Mouse (Mus musculus): ENCODE results near the gene Dlx1. TPM values are rescaled to one million over a fixed set of nuclear protein-coding genes. Genes with fewer than 3 reads are reported as not detected.

Dlx1 gene
- polyA plus RNA-seq, 1 experiment from 2014 or later: 232 TPM

DNA sequence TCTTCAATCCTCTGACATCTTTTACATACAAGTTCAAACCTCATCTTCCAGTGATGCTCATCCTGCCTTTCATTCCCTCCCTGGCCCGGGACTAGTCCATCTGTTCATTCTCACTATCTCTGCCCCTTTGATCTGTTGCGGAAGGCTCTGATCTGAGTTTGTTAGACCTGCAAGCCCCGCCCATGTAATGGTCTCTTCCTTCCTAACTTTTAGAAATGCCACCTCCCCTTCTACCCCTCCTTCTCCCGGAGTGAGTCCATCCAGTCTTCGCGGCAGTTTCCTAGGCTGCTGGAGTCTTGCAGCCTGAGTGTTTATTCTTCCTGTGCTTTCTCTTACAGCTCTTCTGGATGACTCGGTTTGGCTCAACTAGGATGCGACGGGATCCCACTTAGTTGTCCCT lies 38.6 kb downstream of the Dlx1 start:
- H3K9ac ChIP-seq (replicated peaks; ENCODE audit: low read depth, low read length): no peak overlapping the region
- no peaks in the 10 kb centered on the region for H3K4me1 ChIP-seq (replicated peaks; ENCODE audit: control insufficient read depth, insufficient read depth, low read length)
- H3K27ac ChIP-seq (ENCODE audit: low read length): no peak overlapping the region
- H3K27me3 ChIP-seq (replicated peaks; ENCODE audit: control insufficient read depth, insufficient read depth, low read length): no peaks in the 10 kb centered on the region
- no peak overlapping the region for H3K4me2 ChIP-seq (ENCODE audit: low read length)
- no peaks in the 10 kb centered on the region for H3K9me3 ChIP-seq (ENCODE audit: control insufficient read depth, low read length)
- H3K36me3 ChIP-seq (ENCODE audit: control insufficient read depth, insufficient read depth): no peaks in the 10 kb centered on the region
- H3K4me3 ChIP-seq (replicated peaks; ENCODE audit: low read length): no peak overlapping the region
- WGBS: 88% methylated on average over 9 of the region's 9 CpGs
- no peak for ATAC-seq

DNA sequence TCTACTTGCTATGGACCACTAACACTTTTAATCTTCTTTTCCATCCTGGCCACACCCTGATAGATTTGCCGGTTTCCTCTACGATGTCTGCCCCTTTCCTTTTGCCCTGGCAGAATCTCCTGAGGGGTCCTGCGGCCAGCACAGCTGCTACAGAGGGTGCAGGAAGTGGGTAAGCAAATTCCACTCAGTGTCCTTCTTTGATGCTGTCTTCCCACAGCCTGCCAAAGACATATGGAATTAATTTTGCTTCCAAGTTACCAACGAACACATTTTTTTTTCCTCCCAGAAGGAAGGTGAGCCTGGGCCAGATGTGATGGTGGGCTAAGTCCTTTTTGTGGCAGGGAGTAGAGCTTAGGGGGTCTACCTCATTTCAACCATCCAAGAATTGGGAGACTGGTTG lies 45.8 kb downstream of the Dlx1 start:
- Histone ChIP-seq H3K9me3 (ENCODE audit: control insufficient read depth, low read length) (no peaks in the 10 kb centered on the region), H3K4me2 (ENCODE audit: low read length) (no peak overlapping the region), H3K36me3 (ENCODE audit: control insufficient read depth, insufficient read depth) (no peaks in the 10 kb centered on the region), H3K4me1 (replicated peaks; ENCODE audit: control insufficient read depth, insufficient read depth, low read length) (no peaks in the 10 kb centered on the region), H3K27ac (ENCODE audit: low read length) (no peak overlapping the region), H3K9ac (replicated peaks; ENCODE audit: low read depth, low read length) (no peak overlapping the region), H3K4me3 (replicated peaks; ENCODE audit: low read length) (no peak overlapping the region), H3K27me3 (replicated peaks; ENCODE audit: control insufficient read depth, insufficient read depth, low read length) (no peaks in the 10 kb centered on the region)
- ATAC-seq: no peak
- WGBS: 82% methylated on average over 4 of the region's 4 CpGs

DNA sequence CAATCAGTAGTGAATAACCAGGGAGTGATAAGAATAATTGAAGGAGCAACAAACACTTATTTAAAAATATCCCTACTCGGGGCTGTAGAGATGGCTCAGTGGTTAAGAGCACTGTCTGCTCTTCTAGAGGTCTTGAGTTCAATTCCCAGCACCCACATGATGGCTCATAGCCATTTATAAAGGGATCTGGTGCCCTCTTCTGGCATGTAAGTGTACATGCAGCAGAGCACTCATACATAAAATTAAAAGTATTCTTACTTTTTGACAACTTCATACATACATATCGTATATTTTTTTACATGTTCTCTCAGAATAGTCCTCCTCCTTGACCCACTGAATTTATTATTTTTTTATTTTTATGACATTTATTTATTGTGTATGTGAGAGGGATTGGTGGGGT lies 49.1 kb downstream of the Dlx1 start:
- Histone ChIP-seq H3K27me3 (replicated peaks; ENCODE audit: control insufficient read depth, insufficient read depth, low read length) (no peaks in the 10 kb centered on the region), H3K36me3 (ENCODE audit: control insufficient read depth, insufficient read depth) (no peaks in the 10 kb centered on the region), H3K27ac (ENCODE audit: low read length) (no peak overlapping the region), H3K4me2 (ENCODE audit: low read length) (no peak overlapping the region), H3K4me3 (replicated peaks; ENCODE audit: low read length) (no peak overlapping the region), H3K9me3 (ENCODE audit: control insufficient read depth, low read length) (no peaks in the 10 kb centered on the region), H3K9ac (replicated peaks; ENCODE audit: low read depth, low read length) (no peak overlapping the region), H3K4me1 (replicated peaks; ENCODE audit: control insufficient read depth, insufficient read depth, low read length) (peaks cover 7% of the 10 kb centered on the region)
- ATAC-seq: no peak
- WGBS: 95% methylated on average over 2 of the region's 2 CpGs

DNA sequence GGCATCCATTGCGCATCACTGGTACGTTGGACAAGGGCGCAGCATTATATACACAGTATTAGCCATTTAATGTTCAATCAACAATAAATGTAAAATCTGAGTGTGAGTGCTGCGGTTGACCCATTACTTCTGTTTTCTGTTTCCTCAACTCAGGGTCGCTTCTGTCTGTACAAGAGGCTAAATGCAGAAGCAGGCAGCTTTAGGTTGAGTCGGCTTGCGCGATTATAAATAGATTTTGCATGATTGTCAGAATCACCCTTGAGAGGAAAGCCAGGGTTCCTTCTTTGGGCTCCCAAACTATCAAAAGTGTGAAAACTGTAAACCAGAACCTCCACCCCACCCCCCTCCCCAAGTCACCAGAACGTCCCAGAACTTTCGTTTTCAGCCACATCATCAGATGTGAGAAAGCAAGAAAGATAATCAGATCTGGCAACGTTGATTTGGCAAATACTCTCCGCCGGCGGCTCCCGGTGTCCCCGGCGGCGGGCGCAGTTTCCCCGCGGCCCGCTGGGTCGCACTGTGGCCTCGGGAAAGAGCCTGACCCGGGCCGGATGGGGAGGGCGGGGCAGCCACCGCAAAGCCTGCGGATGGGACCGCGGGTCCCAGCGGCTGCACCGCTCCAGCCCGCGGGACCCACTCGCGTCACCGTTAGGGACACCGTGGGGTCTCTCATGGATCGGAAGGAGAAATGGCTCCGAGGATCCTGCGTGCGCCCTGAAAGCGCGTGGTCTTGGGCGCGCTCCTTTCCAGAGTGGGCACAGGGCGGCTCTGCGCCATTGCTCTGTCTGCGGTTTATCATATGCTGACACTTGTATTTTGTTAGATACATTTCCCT lies 52.9 kb downstream of the Dlx1 start:
- Histone ChIP-seq H3K9me3 (ENCODE audit: control insufficient read depth, low read length) (no peaks in the 10 kb centered on the region), H3K4me2 (ENCODE audit: low read length) (peak overlapping the region; percentile 97), H3K36me3 (ENCODE audit: control insufficient read depth, insufficient read depth) (no peaks in the 10 kb centered on the region), H3K9ac (replicated peaks; ENCODE audit: low read depth, low read length) (peak overlapping the region; percentile 75), H3K4me3 (replicated peaks; ENCODE audit: low read length) (peak overlapping the region; percentile 68), H3K27ac (ENCODE audit: low read length) (no peak overlapping the region), H3K4me1 (replicated peaks; ENCODE audit: control insufficient read depth, insufficient read depth, low read length) (peaks cover 7% of the 10 kb centered on the region), H3K27me3 (replicated peaks; ENCODE audit: control insufficient read depth, insufficient read depth, low read length) (no peaks in the 10 kb centered on the region)
- ATAC-seq: peak; percentile 87
- WGBS: 11% methylated on average over 50 of the region's 50 CpGs

DNA sequence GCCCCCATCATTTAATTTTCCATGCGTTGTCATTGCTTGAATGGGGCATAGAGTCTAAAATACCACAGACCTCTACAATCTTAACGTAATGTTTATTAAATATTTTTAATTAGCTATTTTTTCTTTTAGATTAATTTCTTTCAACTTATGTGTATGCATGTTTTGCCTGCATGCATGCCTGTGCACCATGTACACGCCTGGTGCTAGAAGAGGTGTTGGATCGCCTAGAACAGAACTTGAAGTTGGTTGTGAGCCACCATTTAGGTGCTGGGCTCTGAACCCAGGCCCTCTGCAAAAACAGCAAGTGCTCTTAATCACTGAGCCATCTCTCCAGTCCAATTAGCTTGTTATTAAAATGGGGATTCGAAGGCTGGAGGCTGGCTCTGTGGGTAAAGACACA lies 53.6 kb downstream of the Dlx1 start:
- 51% methylated on average over 5 of the region's 5 CpGs for WGBS
- peak; percentile 57 for ATAC-seq
- Histone ChIP-seq H3K4me2 (ENCODE audit: low read length) (peak overlapping the region; percentile 97), H3K27me3 (replicated peaks; ENCODE audit: control insufficient read depth, insufficient read depth, low read length) (no peaks in the 10 kb centered on the region), H3K9me3 (ENCODE audit: control insufficient read depth, low read length) (no peaks in the 10 kb centered on the region), H3K27ac (ENCODE audit: low read length) (no peak overlapping the region), H3K36me3 (ENCODE audit: control insufficient read depth, insufficient read depth) (no peaks in the 10 kb centered on the region), H3K9ac (replicated peaks; ENCODE audit: low read depth, low read length) (peak overlapping the region; percentile 75), H3K4me1 (replicated peaks; ENCODE audit: control insufficient read depth, insufficient read depth, low read length) (peaks cover 7% of the 10 kb centered on the region), H3K4me3 (replicated peaks; ENCODE audit: low read length) (peak overlapping the region; percentile 68)

Other genes starting within 250 kb of the Dlx1 start
- gene Slc25a12, start 160.4 kb upstream of the Dlx1 start, polyA plus RNA-seq (2015; fragmentation: Nextera tagmentation; extraction: Ambion mirVana): 79.6 and 86.7 TPM in 2 replicates
- gene Hat1, start 139.2 kb upstream of the Dlx1 start, polyA plus RNA-seq (2015; fragmentation: Nextera tagmentation; extraction: Ambion mirVana): 72.8 and 78.8 TPM in 2 replicates
- 42.0 and 46.3 TPM in 2 replicates for gene Metap1d, start 74.8 kb upstream of the Dlx1 start, polyA plus RNA-seq (2015; fragmentation: Nextera tagmentation; extraction: Ambion mirVana)
- 45.2 and 49.8 TPM in 2 replicates for gene Dlx2, start 18.6 kb downstream of the Dlx1 start, polyA plus RNA-seq (2015; fragmentation: Nextera tagmentation; extraction: Ambion mirVana)
- 21.6 and 23.7 TPM in 2 replicates for gene Itga6, start 217.5 kb downstream of the Dlx1 start, polyA plus RNA-seq (2015; fragmentation: Nextera tagmentation; extraction: Ambion mirVana)

Measured in forebrain, embryonic 16.5 days (tissue).